Mouse (Mus musculus) midbrain, embryonic 14.5 days (tissue): ENCODE measurements at regions not wholly inside any gene's neighbourhood (a gene's known extent, or its start where the extent isn't known, plus 50 kb on each side); places are given as distances from the start of the nearest gene placed in this dataset.
A peak's percentile ranks its signal among the peaks of the same experiment; 100 is the strongest.
"Not testable (repeated sequence)": the region's sequence is repeated elsewhere in the genome, so short reads cannot be mapped to it uniquely, and the experiment has no call there.

Source experiments
- ATAC-seq: fragments of 200-750 bp; cut with Nextera tagmentation; 2 replicates; pipeline ENCODE4 v1.8.0; 2017; ENCODE audit warnings: moderate number of reproducible peaks, moderate library complexity; ENCODE audit not compliant: low FRiP score, low TSS enrichment
- DNase-seq: peaks from one replicate; pipeline ENCODE4 v3.0.0-alpha.2; 2015
- H3K27ac ChIP-seq: fragments of 300-500 bp; sonication (generic); replicated peaks from 2 replicates; pipeline ENCODE4 v1.5.1; 2014; ENCODE audit warnings: mild to moderate bottlenecking, low read depth, low read length, moderate library complexity
- H3K27me3 ChIP-seq: fragments of 300-500 bp; sonication (generic); 2 replicates; pipeline ENCODE4 v1.6.1; 2014; ENCODE audit warnings: low read length, control low read depth, mixed read lengths; ENCODE audit not compliant: control insufficient read depth, insufficient read depth
- H3K36me3 ChIP-seq: fragments of 300-500 bp; sonication (generic); 2 replicates; pipeline ENCODE4 v1.6.1; 2014; ENCODE audit warnings: low read length, control low read depth; ENCODE audit not compliant: control insufficient read depth, insufficient read depth
- H3K4me1 ChIP-seq: fragments of 300-500 bp; sonication (generic); 2 replicates; pipeline ENCODE4 v1.6.1; 2014; ENCODE audit warnings: mild to moderate bottlenecking, antibody characterized with exemption, low read length, control low read depth; ENCODE audit not compliant: control insufficient read depth, insufficient read depth
- H3K4me2 ChIP-seq: fragments of 300-500 bp; sonication (generic); 2 replicates; pipeline ENCODE4 v1.6.1; 2014; ENCODE audit warnings: mild to moderate bottlenecking, low read length, moderate library complexity
- H3K4me3 ChIP-seq: fragments of 300-500 bp; sonication (generic); replicated peaks from 2 replicates; pipeline ENCODE4 v1.5.1; 2014; ENCODE audit warnings: low read depth, low read length
- H3K9ac ChIP-seq: fragments of 300-500 bp; sonication (generic); replicated peaks from 2 replicates; pipeline ENCODE4 v1.6.1; 2014; ENCODE audit warnings: mild to moderate bottlenecking, low read length, moderate library complexity
- H3K9me3 ChIP-seq: fragments of 300-500 bp; sonication (generic); 2 replicates; pipeline ENCODE4 v1.6.1; 2016; ENCODE audit warnings: low read length, control low read depth, mixed read lengths; ENCODE audit not compliant: control insufficient read depth
- WGBS: fragments of 180-500 bp; shearing (Covaris S2); extraction: QIAGEN DNeasy Blood & Tissue Kit; methylation state at CpG from one replicate; pipeline ENCODE4 v1.1.7; 2014; 5-methylcytosine and 5-hydroxymethylcytosine counted together

- Histone ChIP-seq H3K9me3 (no peaks in the 10 kb centered on the region), H3K27me3 (no peaks in the 10 kb centered on the region), H3K4me3 (no peak overlapping the region), H3K27ac (no peak overlapping the region), H3K9ac (no peak overlapping the region), H3K4me2 (no peak overlapping the region), H3K4me1 (no peaks in the 10 kb centered on the region), H3K36me3 (no peaks in the 10 kb centered on the region)
- 95% methylated on average over 1 of the region's 1 CpGs for WGBS
- no peak for DNase-seq
- ATAC-seq, result no peak
Measured at GRCm38 (mm10) chr6:74282842-74283241, 813.4 kb upstream of the 4931417E11Rik start.

- H3K36me3 ChIP-seq, result no peaks in the 10 kb centered on the region
- no peaks in the 10 kb centered on the region for H3K9me3 ChIP-seq
- no peak overlapping the region for H3K27ac ChIP-seq
- DNase-seq (no peak), ATAC-seq (no peak)
- no peak overlapping the region for H3K9ac ChIP-seq
- no peaks in the 10 kb centered on the region for H3K27me3 ChIP-seq
- H3K4me1 ChIP-seq, result no peaks in the 10 kb centered on the region
- H3K4me2 ChIP-seq, result no peak overlapping the region
- no peak overlapping the region for H3K4me3 ChIP-seq
Measured at GRCm38 (mm10) chr6:74274232-74274631, 804.8 kb upstream of the 4931417E11Rik start.

- ATAC-seq, result no peak
Measured at GRCm38 (mm10) chr6:74271156-74271897, 801.9 kb upstream of the 4931417E11Rik start.

GRCm38 (mm10) chr6:74266601-74267000 lies 797.1 kb upstream of the 4931417E11Rik start:
- H3K4me1 ChIP-seq, ATAC-seq, H3K4me2 ChIP-seq, H3K9ac ChIP-seq, H3K4me3 ChIP-seq, H3K9me3 ChIP-seq, H3K27me3 ChIP-seq, H3K36me3 ChIP-seq, DNase-seq, H3K27ac ChIP-seq: not testable (repeated sequence)
- WGBS, result 85% methylated on average over 1 of the region's 1 CpGs

More at GRCm38 (mm10) chr6:74271156-74271897, 801.9 kb upstream of the 4931417E11Rik start:
- no peak overlapping the region for H3K27ac ChIP-seq
- H3K4me1 ChIP-seq, result no peaks in the 10 kb centered on the region
- H3K36me3 ChIP-seq, result no peaks in the 10 kb centered on the region
- no peak overlapping the region for H3K4me3 ChIP-seq
- no peak overlapping the region for H3K4me2 ChIP-seq
- no peaks in the 10 kb centered on the region for H3K27me3 ChIP-seq
- no peak overlapping the region for H3K9ac ChIP-seq
- DNase-seq, result peak; percentile 3
- no peaks in the 10 kb centered on the region for H3K9me3 ChIP-seq
- 89% methylated on average over 5 of the region's 5 CpGs for WGBS
